Mouse (Mus musculus): ENCODE measurements around the gene Tbx20. TPM values are rescaled to one million over a fixed set of nuclear protein-coding genes. Genes with fewer than 3 reads are reported as not detected.
A peak's percentile ranks its signal among the peaks of the same experiment; 100 is the strongest.

Tbx20 gene
- 0.15 and 0.75 TPM in 2 replicates for polyA plus RNA-seq (2016; fragmentation: Nextera tagmentation; extraction: Ambion mirVana)

GRCm38 (mm10) chr9:24774160-24774969, at the start of gene Tbx20:
Gene Tbx20 (minus strand): TSS chr9:24774303.
- peak; percentile 92 for ATAC-seq (ENCODE audit: insufficient number of reproducible peaks, insufficient read depth, low FRiP score, low TSS enrichment)
- WGBS, result 1% methylated on average over 40 of the region's 40 CpGs
- peaks cover 73% of the 10 kb centered on the region for H3K27me3 ChIP-seq
- H3K9ac ChIP-seq, result no peak within 1 kb of the TSS
- H3K36me3 ChIP-seq, result no peaks in the 10 kb centered on the region
- H3K27ac ChIP-seq, result no peak within 1 kb of the TSS
- H3K4me3 ChIP-seq, result peak within 1 kb of the TSS; percentile 30
- no peaks in the 10 kb centered on the region for H3K9me3 ChIP-seq
- H3K4me1 ChIP-seq, result peaks cover 14% of the 10 kb centered on the region
- H3K4me2 ChIP-seq (replicated peaks), result peak within 1 kb of the TSS; percentile 51

- Histone ChIP-seq H3K9me3 (no peaks in the 10 kb centered on the region), H3K27me3 (no peaks in the 10 kb centered on the region), H3K4me3 (no peak overlapping the region), H3K9ac (no peak overlapping the region), H3K27ac (no peak overlapping the region), H3K4me1 (no peaks in the 10 kb centered on the region), H3K4me2 (replicated peaks) (no peak overlapping the region), H3K36me3 (no peaks in the 10 kb centered on the region)
- no peak for ATAC-seq (ENCODE audit: insufficient number of reproducible peaks, insufficient read depth, low FRiP score, low TSS enrichment)
- WGBS, result 72% methylated on average over 3 of the region's 3 CpGs
Observed at GRCm38 (mm10) chr9:24818511-24818910, 44.4 kb upstream of the Tbx20 start.

DNA sequence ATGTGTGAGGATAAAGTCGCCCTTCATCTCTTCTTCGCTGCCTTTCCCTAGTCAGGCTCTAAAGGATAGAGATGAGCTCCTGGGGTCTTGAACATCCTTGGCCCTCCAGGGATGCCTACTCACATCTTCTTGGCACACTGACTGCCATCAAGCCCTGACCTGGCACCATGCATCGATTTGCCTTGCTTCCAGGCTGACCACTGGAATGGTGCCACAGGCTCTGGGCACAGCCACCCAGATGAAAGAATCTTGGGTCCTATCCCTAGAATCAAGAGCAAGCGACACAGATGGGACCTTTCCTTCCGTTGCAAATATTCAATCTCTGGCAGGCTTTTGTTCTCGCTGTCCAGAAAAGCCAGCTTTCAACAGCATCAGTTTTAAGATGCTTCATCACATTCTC, 38.4 kb upstream of the Tbx20 start:
- Histone ChIP-seq H3K4me3 (no peak overlapping the region), H3K27ac (no peak overlapping the region), H3K4me1 (no peaks in the 10 kb centered on the region), H3K9me3 (no peaks in the 10 kb centered on the region), H3K36me3 (no peaks in the 10 kb centered on the region), H3K27me3 (no peaks in the 10 kb centered on the region), H3K4me2 (replicated peaks) (no peak overlapping the region), H3K9ac (no peak overlapping the region)
- WGBS, result 87% methylated on average over 6 of the region's 6 CpGs
- ATAC-seq (ENCODE audit: insufficient number of reproducible peaks, insufficient read depth, low FRiP score, low TSS enrichment), result no peak

- Histone ChIP-seq H3K9me3 (no peaks in the 10 kb centered on the region), H3K27ac (no peak overlapping the region), H3K4me3 (no peak overlapping the region), H3K36me3 (no peaks in the 10 kb centered on the region), H3K4me1 (no peaks in the 10 kb centered on the region), H3K27me3 (0 out of 2 replicates have a peak, but pooled peaks cover 3% of the 10 kb centered on the region), H3K4me2 (replicated peaks) (no peak overlapping the region), H3K9ac (no peak overlapping the region)
- ATAC-seq (ENCODE audit: insufficient number of reproducible peaks, insufficient read depth, low FRiP score, low TSS enrichment), result no peak
- WGBS, result 91% methylated on average over 2 of the region's 2 CpGs
Observed at GRCm38 (mm10) chr9:24792110-24792509, 18.0 kb upstream of the Tbx20 start.

DNA sequence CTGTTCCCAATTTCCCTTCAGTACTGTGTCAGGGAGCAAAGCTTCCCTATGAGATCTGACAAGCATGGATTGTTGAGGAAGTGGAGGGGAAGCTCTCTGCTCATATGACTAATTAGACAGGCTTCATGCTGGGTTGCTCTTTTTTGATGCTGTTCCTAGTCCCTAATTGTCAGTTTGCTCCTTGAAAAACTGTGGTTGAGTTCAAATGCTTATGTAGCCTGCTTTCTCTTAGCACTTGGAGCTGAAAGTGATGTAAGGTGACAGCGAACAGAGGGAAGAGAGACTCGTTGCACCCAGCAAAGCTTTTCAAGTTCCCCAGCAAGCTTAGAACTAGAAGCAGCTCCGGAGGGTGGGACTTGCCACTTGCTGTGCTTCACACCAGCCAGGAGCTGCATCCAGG, 15.3 kb upstream of the Tbx20 start:
- no peak overlapping the region for H3K27ac ChIP-seq
- H3K9ac ChIP-seq, result no peak overlapping the region
- 60% methylated on average over 3 of the region's 3 CpGs for WGBS
- H3K4me2 ChIP-seq (replicated peaks), result no peak overlapping the region
- ATAC-seq (ENCODE audit: insufficient number of reproducible peaks, insufficient read depth, low FRiP score, low TSS enrichment), result no peak
- no peaks in the 10 kb centered on the region for H3K36me3 ChIP-seq
- H3K4me3 ChIP-seq, result no peak overlapping the region
- no peaks in the 10 kb centered on the region for H3K4me1 ChIP-seq
- no peaks in the 10 kb centered on the region for H3K9me3 ChIP-seq
- H3K27me3 ChIP-seq, result 0 out of 2 replicates have a peak, but pooled peaks cover 3% of the 10 kb centered on the region

DNA sequence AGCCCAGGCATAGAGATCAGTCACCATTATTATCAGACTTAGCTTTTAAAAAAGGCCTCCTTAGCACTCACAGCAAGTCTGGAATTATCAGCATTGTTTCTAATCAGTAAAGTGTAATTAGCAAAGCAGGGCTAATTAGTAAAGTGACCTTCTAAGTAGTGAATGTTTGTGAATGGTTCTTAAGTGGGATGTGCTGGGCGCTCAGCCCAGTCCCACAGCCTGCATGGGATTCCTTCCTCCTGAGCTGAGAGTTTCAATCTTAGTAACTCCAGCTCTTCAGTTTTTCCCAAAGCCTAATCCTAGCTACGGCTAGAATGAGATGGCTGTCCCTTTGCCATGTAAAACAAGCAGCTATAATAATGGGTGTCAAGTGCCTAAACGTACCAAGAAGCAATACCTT, 8.2 kb upstream of the Tbx20 start:
- 27% methylated on average over 3 of the region's 3 CpGs for WGBS

GRCm38 (mm10) chr9:24780929-24781441, 6.9 kb upstream of the Tbx20 start:
- Histone ChIP-seq H3K4me2 (replicated peaks) (peak overlapping the region; percentile 59), H3K9ac (no peak overlapping the region), H3K4me3 (peak overlapping the region; percentile 36), H3K27me3 (peaks cover 62% of the 10 kb centered on the region), H3K4me1 (0 out of 2 replicates have a peak, but pooled peaks cover 5% of the 10 kb centered on the region), H3K9me3 (no peaks in the 10 kb centered on the region), H3K36me3 (no peaks in the 10 kb centered on the region), H3K27ac (no peak overlapping the region)
- peak; percentile 63; the same call in 1 of the 2 replicates for ATAC-seq (ENCODE audit: insufficient number of reproducible peaks, insufficient read depth, low FRiP score, low TSS enrichment)
- under 1% methylated on average over 32 of the region's 32 CpGs for WGBS

More for the DNA sequence above, 8.2 kb upstream of the Tbx20 start:
- H3K27me3 ChIP-seq, result peaks cover 51% of the 10 kb centered on the region
- no peaks in the 10 kb centered on the region for H3K9me3 ChIP-seq
- no peak for ATAC-seq (ENCODE audit: insufficient number of reproducible peaks, insufficient read depth, low FRiP score, low TSS enrichment)
- H3K27ac ChIP-seq, result no peak overlapping the region
- no peak overlapping the region for H3K9ac ChIP-seq
- no peaks in the 10 kb centered on the region for H3K36me3 ChIP-seq
- H3K4me3 ChIP-seq, result no peak overlapping the region
- 0 out of 2 replicates have a peak, but pooled peaks cover 5% of the 10 kb centered on the region for H3K4me1 ChIP-seq
- no peak overlapping the region for H3K4me2 ChIP-seq (replicated peaks)

DNA sequence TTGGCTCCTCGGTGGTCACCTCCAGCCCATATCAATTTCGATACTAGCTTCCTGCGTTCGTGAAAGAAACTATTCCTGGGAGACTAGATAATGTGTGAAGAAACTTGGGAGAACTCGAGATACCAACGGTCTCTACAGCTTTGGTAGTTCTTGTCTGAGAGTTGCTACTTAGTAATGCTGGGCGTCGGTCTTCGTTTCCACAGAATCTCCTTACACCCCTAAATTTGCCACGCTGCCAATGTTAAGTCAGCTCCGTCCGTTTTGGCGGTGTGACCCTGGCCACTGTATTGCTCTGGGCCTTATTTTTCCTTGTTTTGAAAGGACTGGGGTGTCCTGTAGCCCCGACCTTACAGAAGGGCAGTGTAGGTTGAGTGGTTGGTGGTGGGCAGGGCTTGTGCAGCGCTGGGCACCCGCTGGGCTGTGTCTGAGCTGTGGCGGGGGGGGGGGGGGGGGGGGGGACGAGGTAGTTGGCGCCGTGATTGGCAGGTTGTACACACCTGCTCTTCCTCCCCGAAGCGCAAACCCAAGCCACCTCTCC, 6.4 kb upstream of the Tbx20 start:
- Histone ChIP-seq H3K27ac (no peak overlapping the region), H3K4me3 (peak overlapping the region; percentile 36), H3K9ac (no peak overlapping the region), H3K4me1 (0 out of 2 replicates have a peak, but pooled peaks cover 5% of the 10 kb centered on the region), H3K27me3 (peaks cover 62% of the 10 kb centered on the region), H3K9me3 (no peaks in the 10 kb centered on the region), H3K36me3 (no peaks in the 10 kb centered on the region), H3K4me2 (replicated peaks) (peak overlapping the region; percentile 59)
- 0 out of 2 replicates have a peak, but pooled peaks have one; percentile 25 for ATAC-seq (ENCODE audit: insufficient number of reproducible peaks, insufficient read depth, low FRiP score, low TSS enrichment)
- 1% methylated on average over 18 of the region's 22 CpGs for WGBS

DNA sequence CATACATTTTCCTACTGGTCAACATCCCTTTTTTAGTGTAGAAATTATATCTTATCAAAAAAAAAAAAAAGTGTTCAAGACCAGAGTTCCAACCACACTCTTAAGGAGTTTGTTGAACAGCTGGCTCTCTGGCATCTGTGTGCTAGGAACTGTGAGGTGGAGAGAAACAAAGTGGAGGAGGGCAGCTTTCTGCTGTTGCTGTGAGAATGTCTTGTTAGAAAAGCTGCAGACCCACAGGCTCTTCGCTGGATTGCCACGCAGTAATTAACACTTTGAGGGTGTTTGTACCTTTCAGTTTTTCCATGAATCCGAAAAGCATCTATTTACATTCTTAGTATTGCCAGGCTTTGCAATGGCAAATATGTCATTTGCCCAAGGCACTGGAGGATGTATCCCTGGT, 5.9 kb upstream of the Tbx20 start:
- 0 out of 2 replicates have a peak, but pooled peaks cover 5% of the 10 kb centered on the region for H3K4me1 ChIP-seq

GRCm38 (mm10) chr9:24778571-24778970, 4.5 kb upstream of the Tbx20 start:
- H3K36me3 ChIP-seq, result no peaks in the 10 kb centered on the region
- peaks cover 13% of the 10 kb centered on the region for H3K4me1 ChIP-seq
- H3K27me3 ChIP-seq, result peaks cover 80% of the 10 kb centered on the region
- ATAC-seq (ENCODE audit: insufficient number of reproducible peaks, insufficient read depth, low FRiP score, low TSS enrichment), result no peak
- no peaks in the 10 kb centered on the region for H3K9me3 ChIP-seq
- no peak overlapping the region for H3K4me2 ChIP-seq (replicated peaks)
- H3K9ac ChIP-seq, result no peak overlapping the region
- H3K27ac ChIP-seq, result no peak overlapping the region
- H3K4me3 ChIP-seq, result no peak overlapping the region
- 6% methylated on average over 14 of the region's 14 CpGs for WGBS

More for the DNA sequence above, 5.9 kb upstream of the Tbx20 start:
- no peaks in the 10 kb centered on the region for H3K36me3 ChIP-seq
- H3K27me3 ChIP-seq, result peaks cover 66% of the 10 kb centered on the region
- H3K27ac ChIP-seq, result no peak overlapping the region
- H3K9me3 ChIP-seq, result no peaks in the 10 kb centered on the region
- no peak for ATAC-seq (ENCODE audit: insufficient number of reproducible peaks, insufficient read depth, low FRiP score, low TSS enrichment)
- H3K4me2 ChIP-seq (replicated peaks), result no peak overlapping the region
- H3K4me3 ChIP-seq, result no peak overlapping the region
- H3K9ac ChIP-seq, result no peak overlapping the region
- WGBS, result 1% methylated on average over 3 of the region's 3 CpGs

DNA sequence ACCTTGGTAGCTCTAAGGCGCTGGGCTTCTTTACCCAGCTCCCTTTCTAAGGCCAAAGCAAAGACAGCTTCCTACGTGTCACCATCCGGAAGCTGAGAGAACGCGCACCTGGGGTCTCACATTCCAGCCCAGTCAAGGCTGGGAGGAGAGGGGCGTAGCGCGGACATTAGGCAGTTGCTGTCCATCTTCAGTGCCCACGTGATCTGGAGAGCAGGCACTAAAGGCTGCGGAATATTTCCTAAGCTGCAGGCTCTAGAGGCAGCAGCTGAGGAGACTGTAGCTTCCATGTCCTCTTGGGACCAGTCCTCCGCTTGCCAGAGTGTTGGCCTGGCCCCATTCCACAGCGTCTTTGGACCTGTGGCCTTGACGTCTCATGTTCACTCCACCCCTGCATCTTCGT, 3.9 kb upstream of the Tbx20 start:
- Histone ChIP-seq H3K9me3 (no peaks in the 10 kb centered on the region), H3K4me1 (peaks cover 13% of the 10 kb centered on the region), H3K27ac (no peak overlapping the region), H3K4me2 (replicated peaks) (0 out of 2 replicates have a peak overlapping the region, but pooled peaks have one; percentile 18), H3K27me3 (peaks cover 81% of the 10 kb centered on the region), H3K9ac (no peak overlapping the region), H3K36me3 (no peaks in the 10 kb centered on the region), H3K4me3 (no peak overlapping the region)
- no peak for ATAC-seq (ENCODE audit: insufficient number of reproducible peaks, insufficient read depth, low FRiP score, low TSS enrichment)
- WGBS, result under 1% methylated on average over 14 of the region's 14 CpGs

Data from embryonic facial prominence, embryonic 12.5 days (tissue).